Mouse (Mus musculus) T-helper 2 cell (primary cell): Measurements from ENCODE around the gene Mgst3.

Experiments
- in situ Hi-C: fragments of 300-600 bp; cut with MboI, MseI; formaldehyde crosslinking; loops from one replicate; pipeline ENCODE4 v1.15.1; 2025; ENCODE audit warnings: high pct_unique_total_duplicates

The Mgst3 gene

GRCm38 (mm10) chr1:167360268-167360667 is 33.4 kb downstream of the Mgst3 start:
- in situ Hi-C loops: no loop called here

- in situ Hi-C loops: no loop called here
These were observed 34.9 kb downstream of the Mgst3 start for GRCm38 (mm10) chr1:167358731-167359130.

GRCm38 (mm10) chr1:167357387-167357786 is 36.3 kb downstream of the Mgst3 start:
- in situ Hi-C loops: no loop called here

GRCm38 (mm10) chr1:167352403-167352802 is 41.2 kb downstream of the Mgst3 start:
- in situ Hi-C loops: no loop called here

- in situ Hi-C loops: no loop called here
These were observed 42.8 kb downstream of the Mgst3 start for GRCm38 (mm10) chr1:167350597-167351415.

GRCm38 (mm10) chr1:167349815-167350596 is 43.6 kb downstream of the Mgst3 start, which contains the start of gene Aldh9a1:
Gene Aldh9a1, plus strand, starts transcription at chr1:167349991.
- in situ Hi-C loops: loop anchor here (10.0 to 25.0 kb wide), 2 partner anchors 338 to 935 kb away; partner anchors contain the start of gene Fam78b

GRCm38 (mm10) chr1:167349206-167349605 is 44.4 kb downstream of the Mgst3 start:
- in situ Hi-C loops: loop anchor here (10.0 to 25.0 kb wide), 2 partner anchors 337 to 934 kb away; partner anchors contain the start of gene Fam78b

GRCm38 (mm10) chr1:167345994-167346520 is 47.6 kb downstream of the Mgst3 start:
- in situ Hi-C loops: loop anchor here (10.0 to 25.0 kb wide), 2 partner anchors 334 to 931 kb away; partner anchors contain the start of gene Fam78b

- in situ Hi-C loops: loop anchor here (10.0 to 25.0 kb wide), 2 partner anchors 331 to 928 kb away; partner anchors contain the start of gene Fam78b
These were observed 50.8 kb downstream of the Mgst3 start for GRCm38 (mm10) chr1:167342831-167343230.

GRCm38 (mm10) chr1:167340910-167341528 is 52.6 kb downstream of the Mgst3 start:
- in situ Hi-C loops: loop anchor here (10.0 to 25.0 kb wide), 2 partner anchors 329 to 926 kb away; partner anchors contain the start of gene Fam78b

GRCm38 (mm10) chr1:167340111-167340787 is 53.4 kb downstream of the Mgst3 start:
- in situ Hi-C loops: loop anchor here (10.0 to 25.0 kb wide), 2 partner anchors 328 to 925 kb away; partner anchors contain the start of gene Fam78b

GRCm38 (mm10) chr1:167339177-167339781 is 54.4 kb downstream of the Mgst3 start:
- in situ Hi-C loops: loop anchor here (5.0 to 25.0 kb wide), 3 partner anchors 117 to 594 kb away; partner anchors contain the start of gene Fam78b

- in situ Hi-C loops: loop anchor here (5.0 to 25.0 kb wide), 3 partner anchors 115 to 593 kb away; partner anchors contain the start of gene Fam78b
These were observed 56.1 kb downstream of the Mgst3 start for GRCm38 (mm10) chr1:167337463-167338095.

- in situ Hi-C loops: loop anchor here (5.0 to 25.0 kb wide), 3 partner anchors 114 to 592 kb away; partner anchors contain the start of gene Fam78b
These were observed 57.2 kb downstream of the Mgst3 start for GRCm38 (mm10) chr1:167336398-167336797.

- in situ Hi-C loops: loop anchor here (10.0 to 25.0 kb wide), 2 partner anchors 319 to 586 kb away; partner anchors contain the start of gene Fam78b
These were observed 62.5 kb downstream of the Mgst3 start for GRCm38 (mm10) chr1:167331106-167331505.

GRCm38 (mm10) chr1:167328776-167329175 is 64.9 kb downstream of the Mgst3 start:
- in situ Hi-C loops: loop anchor here (25.0 kb wide), 1 partner anchor 316 kb away; the partner anchor contains the start of gene Fam78b
